Mouse (Mus musculus) intestine, embryonic 14.5 days (tissue): ENCODE results near the gene Rab40c. TPM values are rescaled to one million over a fixed set of nuclear protein-coding genes. Genes with fewer than 3 reads are reported as not detected.

Experiments used
- ATAC-seq: fragments of 200-750 bp; cut with Nextera tagmentation; replicated peaks from 2 replicates; pipeline ENCODE4 v1.8.0; 2017; ENCODE audit warnings: low read depth, moderate number of reproducible peaks, moderate TSS enrichment, moderate library complexity; ENCODE audit not compliant: low FRiP score, low TSS enrichment
- DNase-seq: peaks from one replicate; pipeline ENCODE4 v3.0.0-alpha.2; 2018; ENCODE audit warnings: low spot score
- H3K27ac ChIP-seq: fragments of 300-500 bp; sonication (generic); 2 replicates; pipeline ENCODE4 v1.5.1; 2014; ENCODE audit warnings: low read depth, mild to moderate bottlenecking, control low read depth
- H3K27me3 ChIP-seq: fragments of 300-500 bp; sonication (generic); replicated peaks from 2 replicates; pipeline ENCODE4 v1.6.1; 2014; ENCODE audit warnings: low read length, control low read depth; ENCODE audit not compliant: control insufficient read depth, insufficient read depth
- H3K36me3 ChIP-seq: fragments of 300-500 bp; sonication (generic); 2 replicates; pipeline ENCODE4 v1.6.1; 2014; ENCODE audit warnings: low read length, control low read depth; ENCODE audit not compliant: control insufficient read depth, insufficient read depth
- H3K4me1 ChIP-seq: fragments of 300-500 bp; sonication (generic); replicated peaks from 2 replicates; pipeline ENCODE4 v1.6.1; 2014; ENCODE audit warnings: low read length, control low read depth, mixed read lengths; ENCODE audit not compliant: control insufficient read depth, insufficient read depth
- H3K4me2 ChIP-seq: fragments of 300-500 bp; sonication (generic); 2 replicates; pipeline ENCODE4 v1.6.1; 2014; ENCODE audit warnings: low read length
- H3K4me3 ChIP-seq: fragments of 300-500 bp; sonication (generic); 2 replicates; pipeline ENCODE4 v1.5.1; 2014; ENCODE audit warnings: low read depth, low read length, control low read depth, mixed read lengths
- H3K9ac ChIP-seq: fragments of 300-500 bp; sonication (generic); 2 replicates; pipeline ENCODE4 v1.6.1; 2014; ENCODE audit warnings: mild to moderate bottlenecking, low read length
- H3K9me3 ChIP-seq: fragments of 300-500 bp; sonication (generic); 2 replicates; pipeline ENCODE4 v1.6.1; 2016; ENCODE audit warnings: low read length, control low read depth; ENCODE audit not compliant: control insufficient read depth
- WGBS: fragments of 180-500 bp; shearing (Covaris S2); extraction: QIAGEN DNeasy Blood & Tissue Kit; methylation state at CpG from one replicate; pipeline ENCODE4 v1.1.7; 2014; 5-methylcytosine and 5-hydroxymethylcytosine counted together
- polyA plus RNA-seq: library from polyadenylated mRNA; unstranded; fragments of >200 nt; fragmentation: Nextera tagmentation; extraction: Ambion mirVana; gene quantifications from 2 replicates; pipeline ENCODE4 v1.2.1, GENCODE M21; 2014

The Rab40c gene
- polyA plus RNA-seq, 1 experiment from 2014 or later = 14.2 TPM

GRCm38 (mm10) chr17:25883268-25883667 is 36.3 kb downstream of the Rab40c start:
- H3K27me3 ChIP-seq = no peaks in the 10 kb centered on the region
- DNase-seq (no peak), ATAC-seq (no peak)
- no peak overlapping the region for H3K4me2 ChIP-seq
- H3K9ac ChIP-seq = no peak overlapping the region
- peaks cover 55% of the 10 kb centered on the region for H3K36me3 ChIP-seq
- no peak overlapping the region for H3K4me3 ChIP-seq
- no peaks in the 10 kb centered on the region; the same call in 1 of the 2 replicates for H3K4me1 ChIP-seq
- H3K9me3 ChIP-seq = no peaks in the 10 kb centered on the region
- WGBS = 82% methylated on average over 8 of the region's 8 CpGs
- no peak overlapping the region for H3K27ac ChIP-seq

- no peak for ATAC-seq
- no peak overlapping the region for H3K27ac ChIP-seq
- peaks cover 59% of the 10 kb centered on the region for H3K36me3 ChIP-seq
- H3K4me2 ChIP-seq = no peak overlapping the region
- no peaks in the 10 kb centered on the region; the same call in 1 of the 2 replicates for H3K4me1 ChIP-seq
- WGBS = 33% methylated on average over 5 of the region's 5 CpGs
- H3K9me3 ChIP-seq = no peaks in the 10 kb centered on the region
- H3K9ac ChIP-seq = no peak overlapping the region
- H3K27me3 ChIP-seq = no peaks in the 10 kb centered on the region
- H3K4me3 ChIP-seq = no peak overlapping the region
- DNase-seq = no peak
Observed at GRCm38 (mm10) chr17:25882306-25882705, 37.2 kb downstream of the Rab40c start.

DNA sequence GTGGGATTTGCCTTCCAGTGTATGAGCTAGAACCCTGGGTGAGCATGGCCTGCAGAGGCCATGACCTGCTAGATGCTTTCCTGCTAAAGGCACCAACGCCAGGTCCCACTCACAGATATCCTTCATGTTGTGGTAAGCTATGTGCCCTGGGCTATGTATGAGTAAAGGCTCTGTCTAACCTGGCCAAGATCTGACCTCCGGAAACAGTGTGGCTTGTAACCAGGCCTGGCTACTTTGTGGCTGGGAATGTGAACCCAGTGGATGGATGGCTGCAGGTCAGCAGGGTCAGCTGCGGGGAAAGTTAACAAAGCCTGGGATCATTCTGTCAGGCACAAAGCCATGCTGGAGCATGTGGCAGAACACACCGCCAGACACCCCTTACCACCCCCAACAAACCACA is 37.8 kb downstream of the Rab40c start:
- peaks cover 56% of the 10 kb centered on the region for H3K36me3 ChIP-seq
- H3K27ac ChIP-seq = no peak overlapping the region
- WGBS = 29% methylated on average over 4 of the region's 4 CpGs
- no peaks in the 10 kb centered on the region for H3K27me3 ChIP-seq
- H3K4me2 ChIP-seq = no peak overlapping the region
- ATAC-seq = no peak
- H3K9ac ChIP-seq = no peak overlapping the region
- no peak for DNase-seq
- peaks cover 4% of the 10 kb centered on the region for H3K4me1 ChIP-seq
- no peak overlapping the region for H3K4me3 ChIP-seq
- H3K9me3 ChIP-seq = no peaks in the 10 kb centered on the region

GRCm38 (mm10) chr17:25880913-25881641 is 38.5 kb downstream of the Rab40c start:
- no peak overlapping the region for H3K9ac ChIP-seq
- peaks cover 10% of the 10 kb centered on the region for H3K4me1 ChIP-seq
- H3K4me3 ChIP-seq = no peak overlapping the region
- WGBS = 15% methylated on average over 5 of the region's 5 CpGs
- no peak overlapping the region for H3K4me2 ChIP-seq
- DNase-seq (no peak), ATAC-seq (no peak)
- no peaks in the 10 kb centered on the region for H3K9me3 ChIP-seq
- no peaks in the 10 kb centered on the region for H3K27me3 ChIP-seq
- no peak overlapping the region for H3K27ac ChIP-seq
- peaks cover 56% of the 10 kb centered on the region for H3K36me3 ChIP-seq

DNA sequence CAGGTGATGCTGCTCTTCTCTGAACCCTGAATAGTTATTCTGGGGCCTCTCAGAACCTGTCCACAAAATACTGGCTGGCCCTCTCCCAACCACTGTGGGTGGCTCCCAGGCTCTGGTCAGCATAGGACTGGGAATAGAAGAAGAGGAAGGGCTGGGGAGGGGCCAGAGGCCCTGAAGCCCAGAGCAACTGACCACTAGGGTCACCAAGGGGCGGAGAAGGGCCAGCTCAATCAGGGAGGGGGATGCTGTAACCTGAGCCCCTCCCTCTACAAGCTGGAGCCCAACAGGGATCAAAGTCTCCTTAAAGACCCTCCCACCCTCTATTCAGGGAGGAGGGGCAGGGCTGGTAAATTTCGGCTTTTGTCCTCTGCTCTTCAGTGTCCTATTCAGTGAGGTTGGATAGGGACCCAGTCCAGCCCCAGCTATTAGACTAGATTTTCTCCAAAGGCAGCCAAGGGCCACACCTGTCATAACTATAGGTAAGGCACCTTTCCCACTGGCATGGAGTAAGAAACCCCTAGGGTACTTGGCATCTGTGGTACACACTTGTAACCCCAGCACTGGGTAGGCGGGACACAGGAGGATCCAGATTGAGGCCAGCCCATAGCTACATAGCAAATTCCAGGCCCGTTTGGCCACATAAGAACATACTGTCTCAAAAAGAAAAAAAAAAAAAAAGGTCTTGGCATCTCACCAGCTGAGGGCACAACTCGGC is 39.2 kb downstream of the Rab40c start, which contains the start of gene Wfikkn1:
Wfikkn1 (minus strand) TSS at position 663 of the 715 bp plus-strand sequence.
- H3K4me2 ChIP-seq = no peak within 1 kb of the TSS
- H3K4me1 ChIP-seq = peaks cover 14% of the 10 kb centered on the region
- peaks cover 56% of the 10 kb centered on the region for H3K36me3 ChIP-seq
- ATAC-seq (no peak), DNase-seq (no peak)
- H3K9me3 ChIP-seq = no peaks in the 10 kb centered on the region
- no peak within 1 kb of the TSS for H3K4me3 ChIP-seq
- H3K9ac ChIP-seq = no peak within 1 kb of the TSS
- H3K27me3 ChIP-seq = no peaks in the 10 kb centered on the region
- 39% methylated on average over 5 of the region's 5 CpGs for WGBS
- no peak within 1 kb of the TSS for H3K27ac ChIP-seq

GRCm38 (mm10) chr17:25879750-25880149 is 39.8 kb downstream of the Rab40c start:
- ATAC-seq = no peak
- Histone ChIP-seq H3K4me3 (no peak overlapping the region), H3K27ac (no peak overlapping the region), H3K9me3 (no peaks in the 10 kb centered on the region), H3K4me1 (peaks cover 14% of the 10 kb centered on the region), H3K4me2 (no peak overlapping the region), H3K27me3 (no peaks in the 10 kb centered on the region), H3K9ac (no peak overlapping the region), H3K36me3 (peaks cover 51% of the 10 kb centered on the region)
- no peak for DNase-seq
- WGBS = 79% methylated on average over 8 of the region's 8 CpGs

- H3K27ac ChIP-seq = no peak overlapping the region
- H3K27me3 ChIP-seq = no peaks in the 10 kb centered on the region
- ATAC-seq = no peak
- no peaks in the 10 kb centered on the region for H3K9me3 ChIP-seq
- no peak overlapping the region for H3K4me3 ChIP-seq
- peaks cover 14% of the 10 kb centered on the region for H3K4me1 ChIP-seq
- DNase-seq = no peak
- WGBS = 56% methylated on average over 4 of the region's 4 CpGs
- no peak overlapping the region for H3K4me2 ChIP-seq
- H3K9ac ChIP-seq = no peak overlapping the region
- peaks cover 46% of the 10 kb centered on the region for H3K36me3 ChIP-seq
Observed at GRCm38 (mm10) chr17:25879261-25879660, 40.3 kb downstream of the Rab40c start.

DNA sequence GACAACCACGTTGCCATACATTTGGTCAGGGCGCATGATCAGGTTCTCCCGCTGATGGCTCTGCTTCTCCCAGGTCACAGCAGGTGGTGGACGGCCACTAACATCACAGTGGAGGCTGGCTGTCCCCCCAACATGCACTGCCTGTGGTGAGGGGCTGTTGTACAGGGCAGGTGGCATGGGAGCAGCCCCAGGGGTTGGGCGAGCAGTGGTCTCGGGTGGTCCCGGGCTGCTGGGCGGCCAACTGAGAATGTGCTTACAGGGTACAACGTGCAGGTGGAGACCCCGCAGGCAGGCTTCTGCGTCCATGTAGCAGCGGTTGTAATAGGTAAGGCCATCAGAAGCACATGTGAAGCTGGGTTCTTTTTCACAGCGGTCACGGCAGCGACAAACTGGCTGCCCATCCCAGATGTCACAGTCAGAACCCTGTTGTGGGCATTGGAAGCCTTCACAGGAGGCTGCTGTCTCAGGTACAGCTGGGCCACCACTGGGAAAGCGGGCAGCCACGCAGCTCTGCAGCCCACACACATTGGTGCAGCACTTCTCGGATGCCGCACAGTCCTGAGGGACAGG is 40.8 kb downstream of the Rab40c start:
- DNase-seq = no peak
- H3K4me2 ChIP-seq = no peak overlapping the region
- H3K4me3 ChIP-seq = no peak overlapping the region
- 94% methylated on average over 19 of the region's 19 CpGs for WGBS
- ATAC-seq = no peak
- H3K4me1 ChIP-seq = peaks cover 18% of the 10 kb centered on the region
- peaks cover 40% of the 10 kb centered on the region for H3K36me3 ChIP-seq
- H3K9ac ChIP-seq = no peak overlapping the region
- H3K27me3 ChIP-seq = no peaks in the 10 kb centered on the region
- H3K9me3 ChIP-seq = no peaks in the 10 kb centered on the region
- no peak overlapping the region for H3K27ac ChIP-seq
